Mouse (Mus musculus): ENCODE data around the gene Psap.

Psap gene

DNA sequence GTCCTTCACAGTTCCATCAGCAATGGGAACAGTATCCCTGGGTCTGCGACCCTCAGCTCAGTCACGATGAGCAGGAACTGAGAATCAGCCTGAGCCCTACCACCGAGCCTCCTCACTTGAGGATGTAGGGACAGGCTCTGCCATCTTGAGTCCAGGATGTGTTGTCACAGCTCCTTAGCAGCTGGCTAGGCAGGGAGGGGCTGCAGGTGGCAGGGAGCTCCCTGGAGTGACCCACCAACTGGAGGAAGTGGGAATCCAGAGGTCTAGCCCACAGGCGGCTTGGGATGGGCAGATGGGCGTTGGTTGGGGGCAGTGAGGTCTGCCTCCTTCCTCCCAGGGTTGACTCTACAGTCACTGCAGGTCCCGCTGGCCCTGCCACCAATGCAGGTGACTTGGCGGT lies 14.1 kb upstream of the Psap start:
- no peak for DNase-seq (ENCODE audit: low spot score in 2 of 2)

DNA sequence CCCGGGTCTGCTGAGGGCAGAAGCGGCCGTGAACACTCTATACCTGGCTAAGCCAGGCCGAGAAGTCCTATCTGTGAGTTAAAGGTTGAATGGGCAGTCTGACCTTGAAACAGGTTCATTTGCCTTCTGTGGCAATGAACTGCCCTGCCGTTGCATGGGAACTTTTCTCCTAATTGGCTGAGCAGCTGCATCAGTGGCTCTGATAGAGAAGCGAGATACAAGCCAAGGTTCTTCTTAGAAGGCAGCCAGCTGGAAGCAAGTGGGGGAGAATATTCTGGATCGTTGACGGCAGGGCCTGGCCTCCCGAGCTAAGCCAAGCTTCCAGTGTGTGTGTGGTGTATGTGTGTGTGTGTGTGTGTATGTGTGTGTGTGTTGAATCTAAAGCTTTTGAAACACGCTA lies 12.2 kb upstream of the Psap start:
- DNase-seq (ENCODE audit: low spot score in 2 of 2) = no peak

DNA sequence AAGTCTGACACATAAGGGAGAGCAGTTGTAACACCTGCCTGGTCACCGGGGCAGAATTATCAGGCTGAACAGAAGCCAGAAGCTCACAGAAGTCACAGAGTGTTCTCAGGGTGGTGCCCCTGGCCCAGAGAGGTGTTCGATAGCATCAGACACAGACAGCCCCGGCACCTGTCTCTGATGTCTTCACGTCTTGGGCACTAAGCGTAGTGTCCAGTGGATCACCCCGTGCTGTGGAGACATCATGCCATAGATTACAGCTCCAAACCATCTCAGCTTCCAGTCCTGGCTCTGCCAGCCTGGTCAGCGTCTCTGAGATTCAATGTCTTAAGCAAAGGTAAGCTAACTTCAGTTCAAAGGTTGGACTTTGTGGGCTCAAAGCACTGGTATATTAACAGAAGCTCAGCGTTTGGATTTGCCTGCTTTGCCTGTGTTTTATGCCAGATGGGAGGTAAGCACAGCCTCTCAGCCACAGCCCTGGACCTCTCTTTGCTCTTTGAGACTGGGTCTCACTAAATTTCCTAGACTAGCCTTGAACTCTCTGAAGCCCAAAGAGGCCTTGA lies 10.5 kb upstream of the Psap start:
- DNase-seq (ENCODE audit: low spot score in 2 of 2) = no peak

DNA sequence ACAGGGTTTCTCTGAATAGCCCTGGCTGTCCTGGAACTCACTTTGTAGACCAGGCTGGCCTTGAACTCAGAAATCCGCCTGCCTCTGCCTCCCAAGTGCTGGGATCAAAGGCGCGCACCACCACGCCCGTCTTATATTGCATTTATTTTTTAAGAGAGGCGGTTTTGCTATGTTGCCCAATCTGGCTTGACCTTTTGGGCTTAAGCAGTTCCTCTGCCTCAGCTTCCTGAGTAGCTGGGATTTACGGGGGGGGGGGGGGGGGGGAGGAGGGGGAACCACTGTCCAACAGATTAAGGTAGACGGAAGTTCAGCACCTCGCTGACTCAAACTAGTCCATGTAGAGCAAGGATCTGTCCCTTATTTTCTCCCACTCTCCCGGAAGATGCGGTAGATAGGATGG lies 8.7 kb upstream of the Psap start:
- no peak for DNase-seq (ENCODE audit: low spot score in 2 of 2)

DNA sequence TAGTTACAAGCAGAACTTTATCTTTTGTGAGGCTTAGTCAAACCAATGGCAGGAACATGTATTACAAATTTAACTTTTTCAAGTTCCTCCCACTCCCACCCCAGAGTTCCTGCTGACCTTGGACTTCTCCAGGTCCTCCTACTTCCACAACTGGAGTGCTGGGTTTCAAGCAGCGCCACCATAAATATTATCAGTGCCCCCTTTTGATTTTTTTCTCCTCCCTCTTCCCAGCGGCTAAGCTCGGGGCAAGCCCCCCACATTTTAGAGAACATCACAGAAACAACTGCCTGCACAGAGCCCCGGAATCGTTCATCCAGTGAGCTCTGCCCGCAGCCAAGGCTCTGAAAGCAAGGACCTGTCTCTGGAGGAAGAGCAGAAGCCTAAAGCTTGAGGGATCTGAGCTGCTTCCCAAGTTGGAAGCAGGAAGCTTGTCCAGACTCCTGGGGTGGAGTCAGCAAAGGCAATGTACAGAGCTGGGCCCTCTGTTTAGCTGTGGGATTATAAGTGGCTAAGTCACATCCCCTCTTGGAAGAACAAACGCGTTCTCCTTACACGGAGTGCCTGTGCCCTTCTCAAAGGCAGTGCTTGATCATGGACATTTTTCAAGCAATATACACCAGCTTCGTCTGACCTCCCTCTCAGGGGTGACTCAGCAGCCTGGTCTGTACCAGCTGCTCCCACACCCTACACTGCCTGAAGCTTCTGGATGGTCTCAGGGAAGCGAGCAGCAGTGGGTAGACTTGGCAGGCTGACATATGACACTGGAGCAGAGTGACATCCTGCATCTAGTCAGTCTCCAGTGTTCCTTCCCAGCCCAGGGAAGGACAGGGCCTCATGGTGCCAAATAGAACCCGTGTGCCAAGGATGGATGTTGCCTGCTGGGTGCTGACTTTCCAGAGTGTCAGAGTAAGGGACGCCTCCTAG lies 8.0 kb upstream of the Psap start:
- DNase-seq (ENCODE audit: low spot score in 2 of 2) = no peak

DNA sequence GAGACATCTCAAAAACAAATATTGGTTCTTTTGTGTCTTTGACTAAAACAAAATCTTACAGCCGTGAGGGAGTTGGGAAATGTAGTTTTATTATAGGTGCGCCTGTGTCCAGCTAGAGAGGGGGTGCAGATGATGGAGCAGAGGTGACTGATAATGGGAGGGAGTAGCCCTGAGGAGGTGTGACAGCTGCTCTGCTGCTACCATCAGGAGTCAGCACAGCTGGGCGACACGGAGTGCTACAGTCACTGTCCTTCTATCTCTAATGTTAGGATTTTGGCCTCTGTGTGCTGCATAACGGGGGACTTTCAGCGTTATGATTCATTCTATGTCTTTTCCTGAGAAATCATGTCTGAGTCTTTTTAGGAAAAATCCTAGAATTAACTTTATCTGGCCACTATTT lies 6.4 kb upstream of the Psap start:
- no peak for DNase-seq (ENCODE audit: low spot score in 2 of 2)

DNA sequence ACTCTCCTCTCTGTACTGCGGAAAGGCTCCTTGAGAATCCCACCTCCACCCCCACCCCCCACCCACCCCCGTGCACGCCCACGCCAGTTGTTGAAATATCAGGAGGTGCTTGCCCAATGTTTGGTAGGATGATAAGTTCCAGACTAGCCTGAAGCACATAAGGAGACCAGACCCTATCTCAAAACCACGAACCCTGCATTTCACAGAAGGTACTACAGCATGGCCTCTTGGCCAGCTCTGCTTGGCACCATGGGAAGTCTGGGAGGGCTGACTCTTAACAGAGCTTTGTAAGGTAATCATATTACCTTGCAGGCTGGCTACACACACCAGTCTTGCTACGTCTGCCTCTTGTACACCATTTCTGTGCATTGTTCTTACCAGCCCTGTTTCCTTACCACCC lies 5.2 kb upstream of the Psap start:
- DNase-seq (ENCODE audit: low spot score in 2 of 2) = no peak

DNA sequence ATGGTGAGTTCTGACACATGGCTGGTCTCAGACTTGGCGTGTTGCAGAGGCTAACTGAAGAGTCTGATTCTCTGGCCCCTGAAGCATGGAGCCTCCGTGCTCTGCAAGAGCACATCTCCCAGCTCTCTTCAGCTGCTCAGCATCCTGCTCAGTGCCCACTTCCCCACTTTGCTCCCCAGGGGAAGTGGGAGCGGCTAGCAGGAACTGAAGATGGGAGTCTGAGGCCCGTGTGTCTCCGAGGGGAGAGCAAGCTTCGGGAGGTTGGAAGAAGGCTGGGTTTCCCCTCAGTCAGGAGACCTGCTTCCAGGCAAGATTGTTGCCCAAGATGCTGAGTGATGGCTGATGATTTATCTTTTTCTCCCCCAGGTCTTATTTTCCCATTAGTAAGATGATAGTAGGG lies 4.0 kb upstream of the Psap start:
- no peak for DNase-seq (ENCODE audit: low spot score in 2 of 2)

DNA sequence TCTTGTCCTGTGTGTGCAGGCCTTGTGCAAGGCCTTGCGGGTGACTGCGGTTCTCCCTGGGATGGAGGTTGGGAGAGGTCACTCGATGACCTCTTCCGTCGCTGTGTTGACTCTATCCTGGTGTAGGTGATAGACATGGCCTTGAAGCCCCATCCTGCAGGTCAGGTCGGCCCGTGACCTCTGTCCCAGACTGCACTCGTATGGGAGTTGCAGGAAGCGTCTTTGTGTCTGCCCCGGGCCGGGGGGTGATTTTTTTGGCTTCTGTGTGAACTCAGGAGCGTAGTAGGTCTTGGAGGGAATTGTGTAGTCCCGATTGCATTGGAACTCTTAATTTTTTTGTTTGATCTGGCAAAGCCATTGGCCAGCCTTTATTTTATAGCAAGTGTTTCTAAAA lies 576 bp downstream of the Psap start:
- peak in 1 of 2 experiments; percentile 51 for DNase-seq (ENCODE audit: low spot score in 2 of 2)

DNA sequence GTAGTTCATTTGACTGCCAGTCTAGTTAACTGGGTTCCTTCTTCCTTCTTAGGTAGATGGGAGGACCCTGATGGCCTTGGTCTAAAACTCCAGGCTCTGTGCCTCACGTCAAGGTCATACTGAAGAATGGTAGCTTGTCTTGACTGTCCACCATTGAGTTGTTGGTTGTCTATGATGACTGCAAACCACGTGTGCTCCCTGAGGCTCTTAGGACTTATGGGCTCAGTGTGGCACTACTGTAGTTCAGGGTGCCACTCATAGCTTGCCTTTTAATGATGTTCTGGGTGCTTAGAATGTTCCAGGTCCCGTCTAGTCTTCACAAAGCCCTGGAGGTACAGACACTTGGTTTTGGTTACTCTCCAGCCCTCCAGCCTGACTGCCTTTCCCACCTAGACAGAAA lies 1.4 kb downstream of the Psap start:
- no peak for DNase-seq (ENCODE audit: low spot score in 2 of 2)

DNA sequence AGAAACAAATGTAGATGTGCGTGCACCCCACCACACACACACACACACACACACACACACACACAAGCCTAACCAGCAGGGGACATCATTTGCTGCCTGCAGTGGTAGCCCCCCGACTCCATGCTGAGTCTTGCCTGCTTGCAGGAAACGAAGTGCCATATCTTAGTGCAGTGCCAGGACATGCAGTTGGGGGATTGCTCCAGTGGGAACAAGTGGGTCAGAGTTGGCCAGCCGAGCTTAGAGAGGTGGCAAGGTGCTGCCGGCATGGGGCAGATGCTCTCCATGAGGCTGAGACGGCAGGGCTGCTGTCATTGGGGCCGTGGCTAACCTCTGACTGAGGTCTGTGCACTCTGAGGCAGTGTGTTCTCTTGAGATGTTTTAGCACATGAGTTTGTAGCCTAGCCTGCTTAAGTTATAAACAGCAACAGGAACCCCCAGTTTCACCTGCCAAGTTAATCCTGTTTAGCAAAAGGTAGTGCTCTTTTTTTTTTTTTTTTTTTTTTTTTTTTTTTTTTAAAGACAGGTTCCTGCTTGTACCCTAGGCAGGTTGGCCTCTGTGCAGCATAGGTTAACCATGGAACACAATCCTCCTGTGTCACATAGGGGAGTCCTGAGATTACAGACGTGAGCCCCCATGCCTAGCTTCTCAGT lies 2.0 kb downstream of the Psap start:
- no peak for DNase-seq (ENCODE audit: low spot score in 2 of 2)

DNA sequence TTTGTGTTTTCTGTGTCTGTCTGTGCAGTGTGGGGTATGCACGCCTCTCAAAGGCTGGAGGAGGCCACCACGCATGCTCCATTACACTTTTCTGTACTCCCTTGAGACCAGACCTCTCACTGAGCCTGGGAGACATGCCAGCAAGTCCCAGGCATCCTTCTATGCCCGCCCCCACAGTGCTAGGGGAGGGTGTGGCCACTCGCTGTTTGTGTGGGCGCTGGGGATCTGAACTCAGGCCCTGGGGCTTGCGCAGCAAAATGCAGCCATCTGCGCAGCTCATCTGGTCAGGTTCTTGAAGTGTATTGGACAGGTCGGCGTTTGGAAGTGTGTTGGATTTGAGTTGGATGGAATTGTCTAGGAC lies 2.5 kb downstream of the Psap start:
- peak in 1 of 2 experiments; percentile 48 for DNase-seq (ENCODE audit: low spot score in 2 of 2)

DNA sequence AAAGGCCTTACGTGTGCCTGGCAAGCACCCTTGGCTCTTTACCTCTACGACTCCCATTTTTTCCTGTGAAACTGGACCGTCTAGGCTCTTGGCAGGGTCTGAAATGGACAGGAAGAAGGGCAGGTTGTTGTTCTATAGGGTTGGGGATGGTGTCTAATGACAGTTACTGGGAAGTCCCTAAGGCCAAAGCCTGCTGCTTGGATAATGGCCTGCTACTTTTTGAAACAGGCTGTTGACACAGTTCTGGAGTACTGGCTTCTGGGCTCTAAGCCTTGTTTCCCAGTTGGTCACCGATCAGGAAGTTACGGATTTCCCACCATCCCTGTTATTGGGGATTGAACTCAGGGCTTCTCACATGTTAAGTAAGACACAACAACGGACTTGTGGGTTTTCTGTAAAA lies 2.9 kb downstream of the Psap start:
- no peak for DNase-seq (ENCODE audit: low spot score in 2 of 2)

DNA sequence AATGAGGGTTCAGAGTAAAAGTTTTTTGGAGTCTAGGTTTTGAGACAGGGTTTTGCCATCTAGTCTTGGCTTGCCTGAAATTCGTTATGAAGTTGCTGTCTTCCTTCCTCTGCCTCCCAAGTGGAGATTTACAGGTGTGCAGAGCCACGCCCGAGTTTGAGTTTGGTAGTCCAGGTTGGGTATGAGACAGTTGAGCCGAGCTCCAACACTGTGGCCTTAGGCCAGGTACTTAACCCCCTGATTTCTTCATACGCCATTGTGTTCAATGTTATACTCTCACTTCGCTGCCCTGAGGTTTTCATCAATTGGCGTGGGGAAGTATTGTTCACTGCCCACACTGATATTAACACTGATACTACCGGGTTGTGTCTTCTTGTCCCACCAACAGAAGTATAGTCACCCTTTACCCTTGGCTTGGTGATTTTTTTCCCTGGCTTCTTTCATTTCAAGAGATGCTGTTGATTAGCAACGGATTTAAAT lies 4.2 kb downstream of the Psap start:
- DNase-seq (ENCODE audit: low spot score in 2 of 2) = no peak

DNA sequence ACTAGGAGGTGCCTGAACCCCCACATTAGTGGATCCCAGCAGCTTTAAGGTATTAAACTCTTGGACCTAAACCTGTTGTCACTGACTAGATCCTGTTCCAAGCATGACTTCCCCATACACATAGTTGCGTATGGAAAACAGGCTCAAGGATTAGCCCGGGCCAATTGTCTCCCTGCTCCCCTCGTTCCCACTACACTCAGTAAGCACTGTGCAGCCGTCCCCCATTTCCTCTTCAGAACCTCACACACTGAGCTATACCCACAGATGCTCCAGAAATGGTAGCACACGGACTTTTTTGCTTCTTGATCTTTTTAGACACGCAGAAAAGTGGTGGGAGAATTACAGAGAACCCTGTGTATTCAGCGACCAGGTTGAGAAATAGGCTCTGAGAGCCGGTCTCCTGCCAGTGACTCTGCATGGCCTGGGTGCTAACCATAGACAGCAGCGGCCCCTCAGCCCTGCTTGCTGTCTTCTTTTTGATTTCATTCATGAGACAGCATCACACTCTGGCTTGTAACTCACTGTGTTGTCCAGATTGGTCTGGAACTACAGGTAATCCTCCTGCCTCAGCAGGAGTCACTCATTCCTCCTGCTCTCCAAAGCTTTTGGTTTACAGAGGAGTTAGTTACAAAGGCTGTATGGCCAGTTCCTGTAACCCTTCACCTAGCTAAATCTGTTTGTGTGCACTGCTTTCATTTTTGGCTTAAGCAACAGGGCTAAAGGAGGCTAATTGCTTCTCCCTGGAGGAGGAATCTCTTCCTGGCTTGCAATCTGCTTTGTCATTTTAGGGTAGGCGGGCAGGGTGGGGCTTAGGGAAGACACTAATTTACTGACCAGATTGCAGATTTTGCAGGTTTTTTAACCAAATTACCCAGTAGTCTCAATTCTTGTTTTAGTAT lies 4.9 kb downstream of the Psap start:
- no peak for DNase-seq (ENCODE audit: low spot score in 2 of 2)

DNA sequence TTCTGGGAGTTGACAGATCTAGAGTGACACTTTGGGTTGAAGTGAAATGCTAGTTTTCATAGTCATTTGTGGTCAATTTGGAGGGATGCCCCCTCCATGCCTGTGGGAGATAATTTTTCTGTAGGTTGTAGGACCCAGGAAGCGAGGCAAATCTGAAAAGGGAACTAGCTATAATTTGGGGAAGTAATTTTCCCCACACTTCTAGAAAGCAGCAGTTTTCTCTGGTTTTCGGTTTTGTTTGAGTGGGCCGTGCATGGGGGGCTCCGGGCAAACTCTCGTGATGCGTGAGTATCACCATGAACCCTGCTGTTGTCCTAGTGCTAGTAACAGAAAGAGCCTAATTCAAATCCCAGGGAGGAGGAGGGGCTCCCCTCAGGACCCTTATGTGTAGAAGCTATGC lies 6.8 kb downstream of the Psap start:
- no peak for DNase-seq (ENCODE audit: low spot score in 2 of 2)

DNA sequence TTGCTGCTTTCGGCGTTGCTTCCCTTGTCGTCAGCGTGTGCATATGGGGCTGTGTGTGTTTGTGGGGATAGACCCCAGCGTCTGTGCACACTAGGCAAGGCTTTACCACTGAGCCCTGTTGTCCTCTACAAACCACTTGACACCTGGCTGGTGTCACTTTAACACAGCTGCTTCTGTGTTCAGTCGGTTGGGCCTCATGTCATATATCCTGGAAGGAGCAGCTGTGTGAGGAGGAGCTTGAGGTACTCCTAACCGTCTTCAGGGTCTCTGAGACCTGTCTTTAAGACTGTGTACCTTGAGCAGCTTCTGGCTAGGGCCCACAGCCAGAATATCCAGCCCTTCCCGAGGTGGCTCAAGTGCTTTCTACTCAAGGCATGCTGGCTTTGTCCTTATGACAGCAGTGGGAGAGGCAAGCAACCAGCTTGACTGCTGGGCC lies 7.3 kb downstream of the Psap start:
- no peak for DNase-seq (ENCODE audit: low spot score in 2 of 2)

DNA sequence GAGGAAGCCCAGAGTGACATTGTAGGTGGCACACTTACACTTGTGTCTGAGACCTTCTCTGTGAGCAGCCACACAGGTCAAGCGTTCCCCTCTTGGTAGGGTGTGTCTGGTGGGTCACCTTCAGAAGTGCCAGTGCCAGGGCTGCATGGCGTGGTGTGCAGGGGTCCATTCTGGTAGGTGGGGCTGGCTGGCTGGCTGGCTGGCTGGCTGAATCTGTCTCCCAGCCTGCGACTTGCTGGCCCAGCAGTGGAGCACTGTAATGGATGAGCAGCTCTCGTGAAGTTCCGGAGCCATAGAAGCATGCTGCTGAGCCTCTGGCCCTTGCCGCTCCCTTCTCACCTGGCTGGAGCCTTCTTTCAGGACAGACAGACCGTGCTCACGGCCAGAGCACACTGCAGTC lies 7.8 kb downstream of the Psap start:
- DNase-seq (ENCODE audit: low spot score in 2 of 2) = no peak

DNA sequence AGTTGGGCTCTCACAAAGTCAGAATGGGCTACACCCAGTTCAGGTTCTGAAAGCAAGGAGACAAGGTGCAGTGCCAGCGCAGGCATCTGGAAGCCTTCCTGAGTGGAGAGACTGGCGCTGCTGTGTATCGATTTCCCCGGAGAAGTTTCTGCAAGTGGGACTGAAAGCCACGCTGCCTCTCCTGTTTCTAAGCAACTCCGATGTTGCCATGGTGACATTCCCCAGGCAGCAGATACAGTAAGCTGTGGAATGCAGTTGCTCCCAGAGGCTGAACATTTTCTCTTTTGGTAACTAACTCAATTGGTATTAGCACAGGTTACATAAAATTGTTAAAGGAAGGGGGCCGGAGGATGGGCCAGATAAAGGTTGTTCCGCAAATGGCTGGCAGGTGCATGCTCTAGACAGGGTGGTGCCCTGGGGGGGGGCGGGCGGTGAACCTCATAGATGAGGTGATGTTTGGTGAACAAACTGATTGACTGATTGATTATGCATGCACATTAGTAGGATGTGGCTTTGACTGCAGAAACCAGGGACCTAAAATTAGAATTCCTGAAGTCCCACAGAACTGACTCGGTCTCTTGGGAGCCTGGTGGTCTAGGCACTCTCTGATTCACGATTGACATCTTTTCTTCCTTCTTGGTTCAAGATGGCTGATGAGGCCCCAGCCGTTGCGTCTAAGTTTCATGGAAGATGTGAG lies 8.4 kb downstream of the Psap start:
- DNase-seq (ENCODE audit: low spot score in 2 of 2) = no peak

DNA sequence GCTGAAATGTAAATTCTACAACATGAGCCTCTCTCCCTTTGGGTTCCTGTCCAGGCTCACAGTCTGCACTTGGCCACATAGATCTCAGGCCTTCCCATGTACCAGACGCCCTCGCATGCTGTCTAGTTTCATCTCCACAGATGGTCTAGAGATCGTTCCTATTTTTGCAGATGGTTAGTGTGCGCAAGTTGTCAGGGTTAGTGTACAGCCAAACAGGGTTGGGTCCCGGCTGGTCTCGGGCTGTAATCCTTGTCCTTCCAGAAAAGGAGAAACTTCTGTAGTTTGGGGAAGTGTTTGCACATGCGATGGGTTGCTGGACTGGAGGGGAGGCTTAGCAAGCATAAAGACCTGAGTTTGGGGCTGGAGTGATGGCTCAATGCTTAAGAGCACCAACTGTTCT lies 9.1 kb downstream of the Psap start:
- no peak for DNase-seq (ENCODE audit: low spot score in 2 of 2)

DNA sequence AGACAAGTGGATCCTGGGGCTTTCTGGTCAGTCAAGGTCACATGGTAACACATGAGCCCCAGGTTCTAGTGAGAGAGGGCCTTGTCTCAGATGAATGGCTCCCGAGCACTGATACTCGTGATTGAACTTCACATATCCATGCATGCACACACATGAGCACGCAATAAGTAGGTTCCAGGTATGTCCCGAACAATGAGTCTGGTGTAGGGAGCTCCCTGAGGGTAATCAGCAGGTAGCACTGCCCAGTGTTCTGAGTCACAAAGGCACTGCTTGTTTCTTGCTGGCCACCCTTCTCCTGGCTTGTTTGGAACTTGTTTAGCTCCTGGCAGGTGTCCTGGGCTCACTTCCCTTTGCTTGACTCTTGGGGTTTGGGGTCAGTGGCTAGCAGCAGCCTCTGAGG lies 9.7 kb downstream of the Psap start:
- DNase-seq (ENCODE audit: low spot score in 2 of 2) = no peak
